Mouse (Mus musculus): ENCODE measurements at regions not wholly inside any gene's neighbourhood (a gene's known extent, or its start where the extent isn't known, plus 50 kb on each side); places are given as distances from the start of the nearest gene placed in this dataset.
"Not testable (repeated sequence)": the region's sequence is repeated elsewhere in the genome, so short reads cannot be mapped to it uniquely, and the experiment has no call there.

DNA sequence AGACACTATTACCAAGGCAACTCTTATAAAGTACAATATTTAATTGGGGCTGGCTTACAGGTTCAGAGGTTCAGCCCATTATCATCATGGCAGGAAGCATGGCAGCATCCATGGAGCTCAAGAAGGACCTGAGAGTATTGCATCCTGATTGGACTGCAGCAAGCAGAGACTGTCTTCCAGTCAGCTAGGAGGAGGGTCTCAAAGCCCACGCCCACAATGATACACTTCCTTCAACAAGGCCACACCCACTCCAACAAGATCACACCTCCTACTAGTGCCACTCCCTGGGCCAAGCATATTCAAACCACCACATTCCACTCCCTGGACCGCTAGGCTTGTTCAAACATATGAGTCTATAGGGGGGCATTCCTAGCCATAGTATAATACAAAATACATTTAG, 78.6 kb upstream of the Slc25a13 start:
- DNase-seq (ENCODE audit: low spot score in 2 of 2), result not testable (repeated sequence)

DNA sequence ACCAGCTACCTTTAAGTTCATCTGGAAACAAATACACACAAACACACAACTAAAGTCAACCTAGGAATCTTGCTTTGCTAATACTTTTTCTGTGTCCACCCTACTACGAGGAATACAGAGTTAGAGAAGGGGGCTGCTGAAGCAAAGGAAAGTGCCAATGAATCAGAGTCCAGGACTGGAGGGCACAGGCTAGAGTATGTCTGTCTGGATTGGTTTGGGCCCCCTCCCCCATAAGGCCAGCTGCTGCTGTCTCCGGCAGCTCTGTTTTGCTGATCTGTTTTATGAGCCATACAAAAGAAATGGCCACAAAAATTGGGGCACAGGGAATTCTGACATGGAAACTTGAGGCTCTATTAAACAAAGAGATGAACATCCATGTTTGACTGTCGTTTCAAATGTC, 74.8 kb upstream of the Slc25a13 start:
- no peak for DNase-seq (ENCODE audit: low spot score in 2 of 2)

DNA sequence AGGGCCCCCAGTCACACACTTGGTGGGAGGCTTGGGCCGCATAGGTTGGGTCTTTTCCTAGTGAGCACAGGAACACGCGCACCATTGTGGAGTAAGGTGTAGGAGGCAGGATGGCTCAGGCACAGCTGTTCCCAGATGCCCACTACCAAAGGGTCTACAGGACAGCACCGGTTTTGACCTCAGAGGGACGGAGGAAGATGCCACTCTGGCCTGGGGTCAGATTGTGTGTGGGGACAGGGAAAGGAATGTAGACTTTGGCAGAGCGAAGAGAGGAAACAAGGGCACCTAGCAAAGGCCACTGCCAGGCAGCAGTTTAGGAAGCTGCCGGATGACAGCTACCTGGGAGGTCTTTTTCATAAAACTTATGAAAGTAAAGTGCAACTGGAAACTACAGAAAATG, 73.5 kb upstream of the Slc25a13 start:
- DNase-seq (ENCODE audit: low spot score in 2 of 2), result no peak

DNA sequence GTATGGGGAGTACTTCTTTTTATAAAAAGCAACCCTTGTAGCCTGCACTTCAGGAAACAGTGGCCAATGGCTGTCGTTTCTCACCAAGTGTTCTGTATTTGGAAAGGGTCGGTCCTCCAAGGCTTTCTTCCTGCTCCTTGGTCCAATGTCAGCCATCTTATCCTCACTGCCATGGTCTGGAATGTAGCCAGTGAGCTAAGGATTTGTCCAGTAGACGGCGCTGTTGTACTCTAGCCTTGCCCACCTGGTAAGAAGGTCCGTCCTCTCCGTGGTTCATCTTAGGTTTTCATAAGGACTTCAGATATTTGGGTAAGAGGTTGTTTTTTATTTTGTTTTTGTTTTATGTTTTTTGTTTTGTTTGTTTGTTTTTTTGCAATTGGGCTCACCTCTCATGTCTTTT, 72.8 kb upstream of the Slc25a13 start:
- peak; percentile 39 to 42 for DNase-seq (ENCODE audit: low spot score in 2 of 2)

- DNase-seq (ENCODE audit: low spot score in 2 of 2), result no peak
Measured at GRCm38 (mm10) chr6:6280812-6281568, 64.0 kb upstream of the Slc25a13 start.

GRCm38 (mm10) chr6:6279646-6280045, 62.7 kb upstream of the Slc25a13 start:
- DNase-seq (ENCODE audit: low spot score in 2 of 2), result no peak

DNA sequence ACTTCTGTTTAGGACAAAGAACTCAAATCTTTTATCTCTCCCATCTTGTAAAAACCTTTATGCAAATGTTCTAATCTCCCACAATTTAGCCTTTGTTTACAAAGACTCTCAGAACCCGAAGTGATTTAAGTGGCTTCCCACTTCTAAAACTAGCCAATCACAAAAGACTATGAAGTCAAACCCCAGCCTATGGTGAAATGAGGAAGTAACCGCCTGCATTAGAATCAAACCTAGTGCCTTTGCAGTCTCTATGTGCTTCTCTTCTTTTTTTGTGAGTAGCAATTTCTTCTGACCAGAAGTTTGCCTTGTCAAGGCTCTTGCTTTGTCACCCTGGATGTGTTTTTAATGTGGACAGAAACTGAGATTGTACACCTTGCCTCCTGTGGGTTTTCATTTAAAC, 53.6 kb upstream of the Slc25a13 start:
- no peak for DNase-seq (ENCODE audit: low spot score in 2 of 2)

Measured in adrenal gland, adult 18-20 months (tissue).